Mouse (Mus musculus): ENCODE measurements around the gene Vmn1r201. TPM values are rescaled to one million over a fixed set of nuclear protein-coding genes. Genes with fewer than 3 reads are reported as not detected.

The Vmn1r201 gene
- polyA plus RNA-seq (2012; rRNA removed), result not detected in 2 replicates

DNA sequence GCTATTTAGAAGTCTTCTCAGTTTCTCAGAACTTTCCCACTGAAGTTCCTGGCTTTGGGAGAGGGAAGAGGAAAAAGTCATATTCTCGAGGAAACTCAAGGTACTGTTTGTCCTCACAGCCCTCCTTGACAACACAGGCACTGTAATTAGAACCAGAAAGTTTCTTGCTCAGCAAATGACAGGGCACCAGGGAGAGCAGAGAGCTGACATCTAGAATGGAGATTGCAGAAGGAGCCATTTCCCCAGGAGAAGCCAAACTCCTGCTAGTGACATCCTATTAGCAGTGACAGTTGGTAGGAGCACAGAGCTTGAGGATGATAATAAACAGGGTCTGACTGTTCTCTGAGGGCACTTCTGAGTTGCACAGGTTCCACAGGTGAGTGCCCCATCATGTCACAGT lies at the start of gene Vmn1r201:
Vmn1r201 (plus strand) TSS at position 301 of the 400 bp plus-strand sequence.

GRCm38 (mm10) chr13:22505281-22505680 lies 33.6 kb downstream of the Vmn1r201 start, which contains the start of gene Vmn1r202:
Vmn1r202 (minus strand) TSS chr13:22505381.

DNA sequence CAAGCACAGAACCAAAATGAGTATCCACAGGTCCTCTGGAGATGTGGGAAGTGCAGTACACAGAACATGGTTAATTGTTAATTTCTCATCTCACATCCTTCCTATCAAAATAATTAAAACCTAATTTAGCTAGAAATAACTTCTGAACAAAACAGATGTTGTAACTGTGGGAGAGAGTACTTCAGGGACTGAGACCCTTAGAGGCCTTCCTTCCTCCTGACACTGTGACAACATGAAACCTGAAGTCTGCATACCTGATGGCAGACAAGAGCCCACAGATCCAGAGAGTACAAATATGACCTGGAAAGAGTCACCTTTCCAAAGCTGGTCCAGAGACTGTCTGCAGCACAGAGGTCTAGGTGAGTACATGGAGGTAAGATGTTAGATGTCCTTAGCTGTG lies 46.1 kb downstream of the Vmn1r201 start, which contains the start of gene Vmn1r203:
Vmn1r203 (plus strand) TSS at position 301 of the 400 bp plus-strand sequence.

Other genes with a start within 250 kb of the Vmn1r201 start
- gene Vmn1r193, start 248.8 kb upstream of the Vmn1r201 start, polyA plus RNA-seq (2012; rRNA removed), result not detected in 2 replicates
- gene Vmn1r194, start 227.7 kb upstream of the Vmn1r201 start, polyA plus RNA-seq (2012; rRNA removed), result not detected in 2 replicates
- gene Vmn1r195, start 201.4 kb upstream of the Vmn1r201 start, polyA plus RNA-seq (2012; rRNA removed), result not detected in 2 replicates
- gene Vmn1r196, start 182.0 kb upstream of the Vmn1r201 start, polyA plus RNA-seq (2012; rRNA removed), result not detected in 2 replicates
- not detected in 2 replicates for gene Vmn1r197, start 147.3 kb upstream of the Vmn1r201 start, polyA plus RNA-seq (2012; rRNA removed)
- gene Vmn1r198, start 121.6 kb upstream of the Vmn1r201 start, polyA plus RNA-seq (2012; rRNA removed), result not detected in 2 replicates
- gene Vmn1r199, start 92.1 kb upstream of the Vmn1r201 start, polyA plus RNA-seq (2012; rRNA removed), result not detected in 2 replicates
- gene Vmn1r200, start 81.5 kb upstream of the Vmn1r201 start, polyA plus RNA-seq (2012; rRNA removed), result not detected in 2 replicates
- not detected in 2 replicates for gene Vmn1r202, start 33.5 kb downstream of the Vmn1r201 start, polyA plus RNA-seq (2012; rRNA removed)
- not detected in 2 replicates for gene Vmn1r203, start 46.2 kb downstream of the Vmn1r201 start, polyA plus RNA-seq (2012; rRNA removed)
- not detected in 2 replicates for gene Vmn1r204, start 81.3 kb downstream of the Vmn1r201 start, polyA plus RNA-seq (2012; rRNA removed)
- not detected in 2 replicates for gene Vmn1r205, start 121.1 kb downstream of the Vmn1r201 start, polyA plus RNA-seq (2012; rRNA removed)
- not detected in 2 replicates for gene Vmn1r206, start 152.3 kb downstream of the Vmn1r201 start, polyA plus RNA-seq (2012; rRNA removed)